Mouse (Mus musculus) frontal cortex, adult (tissue): Measurements from ENCODE around the gene Shank2.

Source experiments
- ATAC-seq: cut with Nextera tagmentation; 2 replicates; pipeline ENCODE4 v1.9.2; 2017; ENCODE audit warnings: mild to moderate bottlenecking, moderate library complexity, mixed read lengths; ENCODE audit not compliant: low TSS enrichment

Gene Shank2

GRCm38 (mm10) chr7:144268778-144269177 lies 267.1 kb downstream of the Shank2 start:
- peak; percentile 71 for ATAC-seq

- ATAC-seq, result no peak
These were observed 269.3 kb downstream of the Shank2 start for GRCm38 (mm10) chr7:144271074-144271473.

GRCm38 (mm10) chr7:144278703-144279102 lies 277.0 kb downstream of the Shank2 start:
- ATAC-seq, result no peak

- ATAC-seq, result peak; percentile 35; the same call in 1 of the 2 replicates
These were observed 282.0 kb downstream of the Shank2 start for GRCm38 (mm10) chr7:144283701-144284100.

DNA sequence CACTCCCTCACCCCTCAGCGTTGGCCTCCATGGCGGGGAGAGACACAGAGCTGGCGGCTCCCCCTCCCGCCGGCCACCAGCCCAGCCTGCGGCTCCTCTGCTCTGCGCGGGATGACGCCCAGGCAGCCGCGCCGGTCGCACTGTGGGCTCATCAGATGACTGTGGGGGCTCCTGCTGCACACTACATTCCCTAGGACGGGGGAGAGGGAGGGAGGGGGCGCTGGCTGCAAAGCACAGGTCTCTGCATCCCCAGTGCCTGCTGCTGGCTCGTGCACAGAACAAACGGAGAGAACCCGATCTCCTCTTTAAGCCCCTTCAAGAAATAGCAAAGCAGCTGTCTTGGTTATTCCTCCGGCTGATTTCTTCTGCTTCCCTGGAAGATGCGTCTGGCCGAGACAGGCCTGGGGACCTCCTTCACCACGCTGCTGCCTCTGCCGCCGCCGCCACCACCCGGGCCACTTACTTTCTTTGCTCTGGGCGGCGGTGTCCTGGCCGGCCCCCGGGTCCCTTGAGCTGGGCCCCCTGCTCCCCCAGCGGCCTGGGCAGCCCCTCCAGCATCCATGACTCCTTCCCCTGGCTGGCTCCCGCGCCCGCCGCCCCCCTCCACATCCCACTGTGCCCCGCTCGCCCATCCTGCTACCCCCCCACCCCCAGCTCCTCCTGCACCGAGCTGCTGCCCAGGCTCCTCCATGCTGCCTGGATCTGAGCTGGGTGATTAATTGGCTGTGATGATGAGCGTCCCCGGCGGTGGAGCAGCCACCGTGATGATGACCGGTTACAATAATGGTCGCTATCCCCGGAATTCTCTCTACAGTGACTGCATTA lies 282.7 kb downstream of the Shank2 start:
- ATAC-seq, result peak; percentile 80

- no peak for ATAC-seq
These were observed 283.4 kb downstream of the Shank2 start for GRCm38 (mm10) chr7:144285066-144285633.

- ATAC-seq, result no peak
These were observed 284.2 kb downstream of the Shank2 start for GRCm38 (mm10) chr7:144285912-144286311.

DNA sequence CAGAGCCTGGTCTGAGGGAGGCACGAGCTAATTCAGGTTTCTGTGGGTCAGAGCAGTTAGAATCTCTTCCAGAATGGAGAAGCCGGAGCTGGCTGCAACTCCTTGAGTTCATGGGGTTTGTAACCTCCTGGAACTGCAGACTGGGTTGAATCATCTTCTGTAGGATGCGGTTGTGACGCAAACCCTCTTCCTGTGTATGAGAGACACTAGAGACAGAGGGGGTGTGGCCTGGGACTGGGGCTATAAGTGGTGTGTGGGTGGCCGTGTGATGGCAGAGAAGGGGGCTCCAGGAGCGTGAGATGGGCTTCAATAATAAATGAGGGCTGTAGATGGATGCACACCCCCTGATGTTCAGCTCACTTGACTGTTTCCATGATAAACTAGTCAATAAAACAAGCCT lies 286.3 kb downstream of the Shank2 start:
- ATAC-seq, result no peak

DNA sequence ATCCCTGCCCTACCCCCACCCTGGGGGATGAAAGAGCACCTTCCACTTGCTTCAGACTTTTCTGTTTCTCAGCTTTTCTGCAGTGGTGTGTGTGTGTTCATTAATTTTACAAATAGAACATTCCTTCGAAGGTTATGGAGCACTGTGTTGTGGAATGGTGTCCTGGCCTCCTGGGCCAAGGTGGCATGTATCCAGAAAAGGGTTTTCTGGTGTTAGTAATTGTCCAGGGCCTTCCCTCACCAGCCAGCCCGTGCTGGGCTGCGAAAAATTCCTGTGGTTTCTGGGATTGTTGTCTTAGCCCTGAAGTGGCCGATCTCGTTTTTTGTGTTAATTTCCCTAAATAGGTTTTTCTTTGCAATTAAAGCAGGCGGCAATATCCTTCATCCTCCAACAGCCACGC lies 289.8 kb downstream of the Shank2 start:
- no peak for ATAC-seq

DNA sequence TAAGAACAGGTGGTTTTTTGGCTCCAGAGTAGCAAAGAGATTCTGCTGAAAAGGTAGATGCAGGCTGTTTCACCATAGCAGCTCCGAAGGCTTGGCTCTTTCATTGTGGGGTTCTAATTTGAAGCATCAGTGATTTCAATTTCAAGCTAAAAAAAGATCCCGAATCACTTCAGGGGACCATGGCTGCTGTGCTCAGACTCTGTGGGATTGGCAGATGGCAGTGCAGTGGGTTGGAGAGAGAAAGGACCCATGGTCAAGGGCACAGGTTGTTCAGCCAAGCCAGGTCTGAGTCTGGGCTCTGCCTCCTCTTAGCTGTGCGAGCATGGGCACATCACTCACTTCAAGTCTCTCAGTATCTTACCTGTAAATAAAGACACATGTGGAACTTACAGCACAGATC lies 291.9 kb downstream of the Shank2 start:
- ATAC-seq, result no peak

DNA sequence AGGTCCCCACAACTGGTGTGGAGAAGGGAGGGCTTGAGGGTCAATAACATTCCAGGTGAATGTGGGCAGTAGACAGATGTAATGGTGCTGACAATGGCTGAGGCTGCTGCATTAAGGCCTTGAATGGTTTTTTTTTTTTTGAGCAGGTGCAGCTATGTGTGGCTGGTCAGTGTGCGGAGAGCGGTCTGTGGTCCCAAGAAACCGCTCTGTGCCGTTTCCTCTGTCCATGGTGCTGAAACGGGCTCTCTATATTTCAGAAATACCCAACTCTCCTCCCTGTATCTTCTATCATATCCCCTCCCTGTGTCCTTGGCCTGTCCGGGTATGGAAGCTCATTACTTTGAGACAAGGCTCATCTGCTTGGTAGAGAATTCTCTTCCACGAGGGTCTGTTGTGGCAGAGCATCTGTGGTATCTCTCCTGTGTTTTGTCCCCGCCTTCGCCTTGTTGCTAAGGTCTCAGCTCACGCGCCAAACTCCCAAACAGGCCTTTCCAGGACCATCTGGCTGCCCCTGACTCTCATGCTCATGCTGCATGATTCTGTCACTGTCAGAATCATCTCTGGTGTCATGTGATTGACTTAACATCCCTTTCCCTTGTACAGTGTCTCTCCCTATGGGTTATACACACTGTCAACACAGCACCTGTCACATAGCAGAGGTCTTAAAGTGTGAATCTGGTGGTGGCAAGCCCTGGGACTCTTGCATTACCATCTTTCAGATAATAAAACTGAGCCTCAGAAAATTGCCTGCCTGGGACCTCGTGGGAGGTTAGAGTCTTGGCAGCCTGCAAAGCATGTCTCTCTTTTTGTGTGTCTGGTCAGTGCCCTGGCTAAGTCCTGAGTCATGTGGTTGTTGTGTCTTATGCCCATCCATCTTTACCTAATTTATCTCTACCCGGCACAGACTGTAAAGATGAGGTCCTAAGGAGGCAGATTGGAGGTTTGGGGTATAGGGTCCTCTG lies 292.8 kb downstream of the Shank2 start:
- no peak for ATAC-seq

DNA sequence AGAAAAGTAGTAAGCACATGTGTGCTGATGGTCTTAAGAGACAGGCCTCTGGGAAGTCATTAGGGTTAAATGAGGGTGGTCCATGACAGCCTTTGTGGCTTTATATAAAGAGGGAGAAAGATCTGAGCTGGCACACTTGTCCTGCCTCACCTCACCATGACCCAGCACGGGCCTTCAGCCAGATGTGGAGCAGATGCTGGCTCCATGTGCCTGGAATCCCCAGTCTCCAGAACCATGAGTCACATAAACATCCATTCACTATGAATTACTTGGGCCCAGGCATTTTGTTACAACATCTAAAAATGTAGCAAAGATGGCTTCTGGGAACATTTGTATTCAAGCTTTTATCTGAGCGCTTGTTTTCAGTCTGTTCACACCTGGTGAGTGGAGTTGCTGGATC lies 297.6 kb downstream of the Shank2 start:
- no peak for ATAC-seq

GRCm38 (mm10) chr7:144301646-144302045 lies 299.9 kb downstream of the Shank2 start:
- peak; percentile 25; the same call in 1 of the 2 replicates for ATAC-seq

GRCm38 (mm10) chr7:144302498-144302897 lies 300.8 kb downstream of the Shank2 start:
- no peak for ATAC-seq

- ATAC-seq, result no peak
These were observed 306.2 kb downstream of the Shank2 start for GRCm38 (mm10) chr7:144307853-144308409.

- ATAC-seq, result no peak
These were observed 312.8 kb downstream of the Shank2 start for GRCm38 (mm10) chr7:144314438-144315105.

- peak; percentile 55 for ATAC-seq
These were observed 314.5 kb downstream of the Shank2 start for GRCm38 (mm10) chr7:144316224-144316623.

- ATAC-seq, result peak; percentile 80
These were observed 315.1 kb downstream of the Shank2 start for GRCm38 (mm10) chr7:144316797-144317196.

- ATAC-seq, result no peak
These were observed 322.3 kb downstream of the Shank2 start for GRCm38 (mm10) chr7:144324077-144324476.

- ATAC-seq, result no peak
These were observed 323.1 kb downstream of the Shank2 start for GRCm38 (mm10) chr7:144324861-144325260.

GRCm38 (mm10) chr7:144325603-144326002 lies 323.9 kb downstream of the Shank2 start:
- ATAC-seq, result peak; percentile 74
